Mouse (Mus musculus) cortical plate, adult 2 months (tissue): ENCODE measurements around the gene Slc25a29.

Source experiments
- CTCF ChIP-seq: fragments of 200-500 bp; IDR thresholded peaks from 2 replicates; pipeline ENCODE4 v1.5.1; 2011; ENCODE audit warnings: mild to moderate bottlenecking, control low read depth, low read length; ENCODE audit not compliant: insufficient read depth; ENCODE audit errors: extremely low read depth
- POLR2A ChIP-seq: fragments of 200-500 bp; IDR thresholded peaks from 2 replicates; pipeline ENCODE4 v1.6.1; 2011; ENCODE audit warnings: mild to moderate bottlenecking, low read length, control low read depth; ENCODE audit not compliant: insufficient read depth; ENCODE audit errors: extremely low read depth

GRCm38 (mm10) chr12:108881192-108881591 lies 45.5 kb upstream of the Slc25a29 start:
- no peak for TF ChIP-seq CTCF
- TF ChIP-seq POLR2A: no peak
